Mouse (Mus musculus) megakaryocyte, embryonic 14.5 days (primary cell): ENCODE data around the gene 5031439G07Rik. TPM values are rescaled to one million over a fixed set of nuclear protein-coding genes. Genes with fewer than 3 reads are reported as not detected.
A peak's percentile ranks its signal among the peaks of the same experiment; 100 is the strongest.

Experiments used
- H3K27me3 ChIP-seq: replicated peaks from 2 replicates; pipeline ENCODE3; 2012; ENCODE audit warnings: inconsistent platforms
- H3K36me3 ChIP-seq: replicated peaks from 2 replicates; pipeline ENCODE3; 2012; ENCODE audit warnings: low read length, inconsistent platforms, mixed read lengths
- H3K4me1 ChIP-seq: 2 replicates; pipeline ENCODE4 v1.6.1; 2012; ENCODE audit warnings: inconsistent platforms
- H3K4me3 ChIP-seq: replicated peaks from 2 replicates; pipeline ENCODE3; 2012; ENCODE audit warnings: moderate library complexity, mild to moderate bottlenecking, inconsistent platforms
- H3K9me3 ChIP-seq: 2 replicates; pipeline ENCODE4 v1.6.1; 2012; ENCODE audit warnings: inconsistent platforms
- FLI1 ChIP-seq: IDR thresholded peaks from 2 replicates; pipeline ENCODE4 v1.6.1; 2012; ENCODE audit warnings: low read length, inconsistent platforms, mixed read lengths
- GATA1 ChIP-seq: IDR thresholded peaks from 3 replicates; pipeline ENCODE4 v1.6.1; 2012; ENCODE audit warnings: mixed read lengths, low read length, inconsistent platforms, borderline replicate concordance
- polyA plus RNA-seq: library from polyadenylated mRNA; stranded (reverse); fragments of >175 nt; gene quantifications from 2 replicates; pipeline ENCODE4 v1.2.3, GENCODE M21; 2012; ENCODE audit warnings: low replicate concordance; ENCODE audit not compliant: insufficient read depth

The 5031439G07Rik gene
- polyA plus RNA-seq, 1 experiment, result 21.8 TPM

DNA sequence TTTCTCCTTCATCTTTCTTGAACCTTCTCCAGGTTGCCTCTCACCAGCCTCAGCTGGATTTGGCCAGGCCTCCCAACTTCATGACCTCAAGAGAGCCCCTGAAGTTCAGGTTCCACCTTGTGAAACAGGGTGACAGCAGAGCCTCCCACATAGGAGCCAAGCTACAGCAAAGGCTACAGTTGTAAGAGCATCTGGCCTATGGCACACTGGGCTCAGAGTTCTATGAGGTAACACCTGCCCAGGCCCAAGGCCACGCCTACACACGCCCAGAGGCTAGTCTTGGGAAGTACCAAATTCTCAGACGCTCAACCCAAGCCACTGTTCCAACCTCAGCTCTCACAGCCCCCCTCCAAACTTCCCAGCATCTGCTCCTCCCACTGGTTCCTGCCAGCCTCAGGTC lies 5.5 kb downstream of the 5031439G07Rik start:
- no peak for TF ChIP-seq FLI1
- TF ChIP-seq GATA1, result no peak
- peaks cover 71% of the 10 kb centered on the region for H3K27me3 ChIP-seq
- H3K4me1 ChIP-seq, result peaks cover 44% of the 10 kb centered on the region
- H3K36me3 ChIP-seq, result no peaks in the 10 kb centered on the region
- no peaks in the 10 kb centered on the region for H3K9me3 ChIP-seq
- no peak overlapping the region for H3K4me3 ChIP-seq

DNA sequence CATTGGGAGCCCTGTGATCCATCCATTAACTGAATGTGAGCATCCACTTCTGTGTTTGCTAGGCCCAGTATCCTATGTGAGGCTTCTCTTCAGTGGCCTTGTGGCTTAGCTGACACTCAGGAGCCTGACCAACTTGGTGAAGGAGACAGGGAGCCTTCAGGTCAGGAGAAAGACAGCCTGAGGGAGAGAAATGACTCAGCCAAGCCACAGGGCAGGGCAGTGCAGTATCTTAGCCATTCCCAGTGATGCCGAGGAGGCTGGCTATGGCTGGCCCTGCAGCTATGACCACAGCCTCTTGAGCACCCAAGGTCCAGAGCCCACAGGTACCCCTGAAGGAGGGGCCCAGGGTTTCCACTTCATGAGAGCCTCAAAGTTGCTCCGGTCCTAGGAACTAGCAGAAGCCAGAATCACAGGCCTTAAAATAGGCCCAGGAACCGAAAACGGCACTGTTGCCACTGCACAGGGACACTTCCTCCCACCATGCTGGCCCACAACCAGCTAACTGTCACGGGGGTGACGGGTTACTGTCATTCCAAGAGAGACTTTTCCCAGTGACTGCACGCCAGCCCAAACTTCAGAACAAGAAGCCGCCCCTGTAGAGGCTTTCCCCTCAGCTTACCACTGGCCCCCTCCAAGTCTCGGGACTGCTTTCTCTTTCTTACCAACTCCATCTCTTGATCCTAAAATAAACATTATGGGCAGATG lies 6.6 kb downstream of the 5031439G07Rik start:
- Histone ChIP-seq H3K27me3 (peaks cover 77% of the 10 kb centered on the region), H3K9me3 (no peaks in the 10 kb centered on the region), H3K36me3 (no peaks in the 10 kb centered on the region), H3K4me3 (peak overlapping the region; percentile 72), H3K4me1 (peaks cover 37% of the 10 kb centered on the region)
- no peak for TF ChIP-seq FLI1
- no peak for TF ChIP-seq GATA1

DNA sequence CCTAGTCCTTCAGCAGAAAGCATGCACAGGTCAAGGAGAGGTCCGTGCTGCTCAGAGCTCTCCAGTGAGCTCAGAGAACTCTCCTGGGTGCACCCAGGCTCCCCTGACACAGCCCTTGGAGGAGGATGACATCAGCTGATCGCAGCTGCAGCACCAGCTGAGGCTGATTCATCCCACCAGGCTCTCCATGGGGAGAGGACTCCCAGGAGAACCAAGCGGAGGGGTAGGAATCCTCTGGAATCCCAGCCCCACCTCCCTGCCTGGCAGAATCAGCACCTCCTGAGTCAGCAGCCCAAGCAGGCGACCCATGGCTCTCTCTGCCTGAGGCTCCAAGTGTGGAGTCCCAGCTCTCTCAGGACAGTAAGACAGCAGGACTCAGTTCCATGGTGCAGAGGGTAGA lies 12.6 kb downstream of the 5031439G07Rik start:
- Histone ChIP-seq H3K4me1 (peaks cover 31% of the 10 kb centered on the region), H3K36me3 (no peaks in the 10 kb centered on the region), H3K4me3 (no peak overlapping the region), H3K9me3 (no peaks in the 10 kb centered on the region), H3K27me3 (peaks cover 77% of the 10 kb centered on the region)
- TF ChIP-seq FLI1, result no peak
- TF ChIP-seq GATA1, result no peak

DNA sequence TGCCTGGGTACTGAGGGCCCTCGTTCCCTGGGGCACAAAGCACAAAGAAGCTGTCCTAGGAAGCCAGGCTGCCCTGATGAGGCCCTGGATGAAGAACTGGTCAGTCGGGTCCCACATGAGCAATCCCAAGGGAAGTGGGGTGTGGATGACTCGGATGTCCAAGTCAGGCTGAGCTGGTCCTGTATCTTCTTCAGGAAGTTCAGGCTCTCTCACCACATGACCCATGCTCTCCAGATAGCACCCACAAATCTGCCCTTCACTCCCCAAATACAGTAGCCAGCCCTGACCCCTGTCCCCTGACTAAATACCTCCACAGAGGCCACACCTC lies 14.8 kb downstream of the 5031439G07Rik start:
- H3K9me3 ChIP-seq, result no peaks in the 10 kb centered on the region
- TF ChIP-seq GATA1 (no peak), FLI1 (no peak)
- H3K36me3 ChIP-seq, result no peaks in the 10 kb centered on the region

DNA sequence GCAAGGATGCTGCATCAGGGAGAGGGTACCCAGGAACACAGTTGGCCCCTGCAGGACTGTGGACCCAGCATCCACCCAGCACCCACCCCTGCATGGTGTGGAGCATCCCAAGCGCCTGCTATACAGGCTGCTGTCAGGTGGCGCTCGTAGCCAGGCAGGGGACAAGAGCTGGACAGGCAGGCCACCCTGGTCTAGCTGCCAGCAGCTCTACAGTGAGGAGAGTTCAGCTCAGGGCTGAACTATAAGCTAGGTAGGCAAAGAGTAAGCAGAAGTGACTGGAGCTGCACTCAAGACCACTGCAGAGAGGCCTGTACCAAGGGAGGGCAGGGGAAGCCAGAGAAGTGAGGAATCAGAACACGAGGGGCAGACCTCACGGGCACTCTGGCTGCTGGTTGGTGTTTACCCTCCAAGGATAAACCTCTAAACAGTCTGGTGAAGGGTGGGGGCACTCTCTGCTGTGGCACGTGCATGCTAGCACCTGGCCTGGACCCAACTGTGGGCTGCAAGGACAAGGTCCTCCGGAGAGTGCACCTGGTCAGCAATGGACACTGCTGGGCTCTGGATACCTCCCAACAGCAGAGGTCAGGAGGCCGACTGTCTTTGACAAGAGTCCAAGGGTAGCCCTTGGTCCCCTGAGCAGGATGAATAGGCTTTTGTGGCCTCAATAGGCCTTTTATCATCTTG lies 15.3 kb downstream of the 5031439G07Rik start:
- H3K36me3 ChIP-seq, result no peaks in the 10 kb centered on the region
- H3K9me3 ChIP-seq, result no peaks in the 10 kb centered on the region
- H3K4me3 ChIP-seq, result no peak overlapping the region
- TF ChIP-seq FLI1, result no peak
- peaks cover 58% of the 10 kb centered on the region for H3K27me3 ChIP-seq
- H3K4me1 ChIP-seq, result peaks cover 31% of the 10 kb centered on the region

More for the DNA sequence above, 14.8 kb downstream of the 5031439G07Rik start:
- Histone ChIP-seq H3K27me3 (peaks cover 62% of the 10 kb centered on the region), H3K4me1 (peaks cover 31% of the 10 kb centered on the region), H3K4me3 (no peak overlapping the region)

DNA sequence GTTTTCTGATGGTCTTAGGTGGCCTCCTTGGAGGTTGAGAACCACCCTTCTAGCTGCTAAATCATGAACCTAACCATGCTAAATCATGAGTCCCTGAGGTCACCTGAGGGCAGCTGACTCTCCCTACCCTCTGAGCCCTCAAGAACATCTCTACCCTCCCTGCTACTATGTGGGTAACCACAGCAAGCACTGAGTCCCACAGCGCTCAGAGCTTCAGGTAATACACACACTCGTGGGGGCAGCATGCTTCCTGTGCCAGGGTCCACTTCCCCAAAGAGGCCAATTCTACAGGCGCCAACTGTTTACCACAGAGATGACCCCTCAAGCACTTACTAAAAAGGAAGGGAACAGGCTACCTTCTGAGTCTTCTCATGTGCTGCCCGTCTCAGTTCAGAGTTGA lies 19.8 kb downstream of the 5031439G07Rik start:
- H3K36me3 ChIP-seq, result no peaks in the 10 kb centered on the region
- H3K4me1 ChIP-seq, result peaks cover 16% of the 10 kb centered on the region
- TF ChIP-seq FLI1, result no peak
- peaks cover 30% of the 10 kb centered on the region for H3K27me3 ChIP-seq
- H3K4me3 ChIP-seq, result no peak overlapping the region
- H3K9me3 ChIP-seq, result no peaks in the 10 kb centered on the region

DNA sequence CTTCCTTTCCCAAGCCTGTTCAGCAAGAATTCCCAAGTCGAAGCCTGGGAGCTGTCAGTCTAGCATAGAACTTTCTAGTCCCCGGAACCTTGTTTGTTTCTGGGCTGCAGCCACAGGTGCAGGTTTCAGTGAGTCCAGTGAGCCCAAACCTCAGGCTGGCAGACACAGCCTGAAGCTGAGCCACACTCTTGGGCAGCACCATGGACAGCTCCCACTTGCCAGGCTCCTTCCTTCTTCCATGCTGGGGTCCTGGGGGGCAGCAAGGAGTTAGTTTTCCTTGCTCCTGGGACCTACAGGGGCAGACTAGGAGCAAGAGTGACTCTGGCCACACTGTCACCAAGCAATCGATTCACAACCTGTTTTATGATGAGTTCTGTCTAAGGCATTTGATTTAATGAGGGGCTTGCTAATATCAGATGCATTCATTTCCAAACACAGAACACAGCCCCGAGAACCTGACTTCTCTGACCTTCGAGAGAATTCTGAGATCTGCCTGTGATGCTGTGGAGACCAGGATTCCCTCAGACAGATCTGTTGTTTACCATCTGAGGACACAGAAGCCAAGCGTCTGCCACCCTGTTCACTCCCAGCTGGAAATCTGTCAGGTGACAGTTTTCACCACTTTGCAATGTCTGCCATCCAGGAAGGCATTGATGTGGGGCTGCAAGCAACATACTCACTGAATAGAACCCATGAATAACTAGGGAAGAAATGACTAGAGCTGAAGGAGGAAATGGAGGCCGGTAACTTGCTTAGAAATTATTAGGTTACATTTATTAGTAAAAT lies 22.6 kb downstream of the 5031439G07Rik start:
- H3K27me3 ChIP-seq, result peaks cover 34% of the 10 kb centered on the region
- H3K4me1 ChIP-seq, result peaks cover 8% of the 10 kb centered on the region
- H3K36me3 ChIP-seq, result no peaks in the 10 kb centered on the region
- no peak for TF ChIP-seq GATA1
- TF ChIP-seq FLI1, result no peak
- H3K4me3 ChIP-seq, result no peak overlapping the region
- no peaks in the 10 kb centered on the region for H3K9me3 ChIP-seq

DNA sequence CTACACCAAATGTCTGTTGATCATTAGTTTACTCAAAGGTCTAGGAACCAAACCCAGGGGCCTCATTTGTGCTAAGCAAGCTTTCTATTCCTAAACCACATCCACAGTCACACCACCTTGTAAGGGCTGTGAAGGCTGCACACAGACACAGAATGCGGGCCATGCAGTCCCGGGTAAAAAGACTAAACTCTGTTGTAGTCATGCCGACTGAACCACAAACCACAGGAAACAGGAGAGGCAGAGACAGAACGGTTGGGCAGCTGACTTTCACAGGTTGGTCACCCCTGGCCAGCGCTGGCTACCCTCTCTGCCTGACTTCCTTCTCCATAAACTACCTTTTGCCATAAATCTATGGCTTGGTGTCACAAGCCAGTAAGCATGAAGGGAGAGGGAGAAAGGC lies 23.6 kb downstream of the 5031439G07Rik start:
- H3K9me3 ChIP-seq, result no peaks in the 10 kb centered on the region
- H3K4me3 ChIP-seq, result peak overlapping the region; percentile 7
- H3K27me3 ChIP-seq, result peaks cover 44% of the 10 kb centered on the region
- no peaks in the 10 kb centered on the region for H3K36me3 ChIP-seq
- peaks cover 8% of the 10 kb centered on the region for H3K4me1 ChIP-seq
- TF ChIP-seq GATA1 (no peak), FLI1 (no peak)

DNA sequence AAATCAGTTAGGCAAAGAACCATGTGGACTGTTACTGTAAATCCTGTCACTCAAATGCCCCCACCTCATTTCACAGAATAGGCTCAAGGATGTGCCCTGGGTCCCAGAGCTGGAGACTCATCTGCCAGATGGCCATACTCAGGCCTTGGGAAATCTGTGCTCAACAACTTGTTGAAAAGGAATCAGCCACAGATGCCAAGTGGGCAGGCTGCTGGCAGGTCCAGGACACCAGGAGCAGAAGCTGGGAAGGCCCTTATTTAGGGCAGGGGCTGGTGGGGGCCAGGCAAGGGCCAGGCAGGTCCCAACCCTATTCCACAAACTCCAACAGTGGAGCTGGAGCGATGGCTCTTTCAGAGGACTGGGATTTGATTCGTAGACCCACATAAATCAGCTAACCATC lies 25.8 kb downstream of the 5031439G07Rik start:
- TF ChIP-seq FLI1, result no peak
- TF ChIP-seq GATA1, result no peak
- Histone ChIP-seq H3K4me3 (no peak overlapping the region), H3K9me3 (no peaks in the 10 kb centered on the region), H3K27me3 (peaks cover 57% of the 10 kb centered on the region), H3K36me3 (peaks cover 12% of the 10 kb centered on the region), H3K4me1 (peaks cover 8% of the 10 kb centered on the region)

DNA sequence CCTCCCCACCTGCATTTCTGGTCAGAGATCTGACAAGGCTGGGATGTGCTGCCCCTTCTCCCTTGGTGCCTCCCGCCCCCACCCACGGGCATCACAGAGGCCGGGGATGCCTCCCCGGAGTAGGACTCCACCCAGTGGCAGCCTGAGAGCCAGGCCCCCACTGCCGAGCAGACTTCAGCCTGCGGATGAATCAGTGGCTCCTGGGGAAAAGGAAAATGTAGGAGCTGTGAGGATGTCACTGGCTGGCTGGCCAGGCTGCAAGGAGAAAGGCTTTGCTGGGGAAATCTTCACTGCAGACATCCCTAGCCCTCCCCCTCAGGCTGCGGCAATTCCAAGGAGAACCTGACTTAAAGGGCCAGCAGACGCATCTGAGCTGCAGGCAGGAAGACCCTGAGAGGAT lies 27.7 kb downstream of the 5031439G07Rik start:
- peaks cover 17% of the 10 kb centered on the region for H3K36me3 ChIP-seq
- TF ChIP-seq GATA1 (no peak), FLI1 (no peak)
- H3K27me3 ChIP-seq, result peaks cover 57% of the 10 kb centered on the region
- no peak overlapping the region for H3K4me3 ChIP-seq
- H3K9me3 ChIP-seq, result no peaks in the 10 kb centered on the region
- H3K4me1 ChIP-seq, result peaks cover 8% of the 10 kb centered on the region
